Mouse (Mus musculus): Measurements from ENCODE around the gene Fdx1l. TPM values are rescaled to one million over a fixed set of nuclear protein-coding genes. Genes with fewer than 3 reads are reported as not detected.
"Not testable (repeated sequence)": the region's sequence is repeated elsewhere in the genome, so short reads cannot be mapped to it uniquely, and the experiment has no call there.

Gene Fdx1l
- polyA plus RNA-seq, 1 experiment from 2014 or later: 65.7 TPM

DNA sequence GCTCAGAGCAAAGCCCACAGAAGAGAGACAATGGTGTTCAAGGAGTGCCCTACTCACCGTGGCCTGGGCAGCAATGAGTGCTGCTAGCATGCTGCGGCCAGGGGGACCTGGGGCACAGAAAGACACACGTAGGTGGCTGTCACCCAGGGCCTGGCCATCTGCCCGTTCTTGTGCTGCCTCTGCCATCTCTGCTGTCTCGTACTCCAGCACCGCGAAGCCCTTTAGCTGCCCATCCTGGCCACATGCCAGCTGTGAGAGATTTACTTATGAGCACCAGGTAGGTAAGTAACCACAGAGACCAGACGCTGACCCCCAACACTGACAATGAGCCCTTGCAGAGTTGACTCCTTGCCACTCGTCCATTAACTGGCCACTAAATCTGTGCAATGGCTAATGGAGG, 7.7 kb upstream of the Fdx1l start:
- H3K4me3 ChIP-seq (ENCODE audit: low read length): no peak overlapping the region
- H3K4me1 ChIP-seq (ENCODE audit: insufficient read depth, low read length): no peaks in the 10 kb centered on the region
- H3K4me2 ChIP-seq (replicated peaks; ENCODE audit: low read depth, low read length): no peak overlapping the region
- no peak for ATAC-seq (ENCODE audit: low FRiP score, low TSS enrichment)
- H3K36me3 ChIP-seq (ENCODE audit: insufficient read depth, low read length): peaks cover 85% of the 10 kb centered on the region
- H3K9ac ChIP-seq (replicated peaks; ENCODE audit: low read length): no peak overlapping the region
- H3K27me3 ChIP-seq (ENCODE audit: insufficient read depth, low read length): no peaks in the 10 kb centered on the region
- H3K27ac ChIP-seq (ENCODE audit: low read length): no peak overlapping the region
- H3K9me3 ChIP-seq (ENCODE audit: low read length): no peaks in the 10 kb centered on the region
- 87% methylated on average over 9 of the region's 9 CpGs for WGBS

DNA sequence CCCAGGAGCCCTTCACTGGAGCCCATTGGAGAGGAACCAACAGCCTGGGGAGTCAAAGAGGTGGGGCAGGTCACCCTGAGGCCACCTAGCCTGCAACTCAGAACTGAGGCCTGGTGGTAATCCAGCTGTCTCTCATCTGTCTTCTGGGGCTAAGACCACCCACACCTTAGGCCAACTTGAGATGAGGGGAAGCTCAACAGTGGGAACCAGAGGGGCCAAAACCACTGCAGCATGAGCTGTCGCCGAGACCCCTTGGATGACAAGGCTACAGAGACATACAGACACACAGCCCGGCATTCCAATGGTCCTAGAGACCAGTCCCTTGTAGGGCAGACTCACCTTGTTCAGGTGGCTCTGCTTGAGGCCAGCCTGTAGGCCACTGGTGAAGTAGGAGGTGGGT, 2.2 kb upstream of the Fdx1l start:
- H3K27me3 ChIP-seq (ENCODE audit: insufficient read depth, low read length): no peaks in the 10 kb centered on the region
- 95% methylated on average over 3 of the region's 3 CpGs for WGBS
- no peak overlapping the region for H3K9ac ChIP-seq (replicated peaks; ENCODE audit: low read length)
- H3K4me3 ChIP-seq (ENCODE audit: low read length): no peak overlapping the region
- no peak overlapping the region for H3K4me2 ChIP-seq (replicated peaks; ENCODE audit: low read depth, low read length)
- H3K4me1 ChIP-seq (ENCODE audit: insufficient read depth, low read length): peaks cover 10% of the 10 kb centered on the region
- no peak overlapping the region for H3K27ac ChIP-seq (ENCODE audit: low read length)
- ATAC-seq (ENCODE audit: low FRiP score, low TSS enrichment): no peak
- peaks cover 57% of the 10 kb centered on the region for H3K36me3 ChIP-seq (ENCODE audit: insufficient read depth, low read length)
- no peaks in the 10 kb centered on the region for H3K9me3 ChIP-seq (ENCODE audit: low read length)

DNA sequence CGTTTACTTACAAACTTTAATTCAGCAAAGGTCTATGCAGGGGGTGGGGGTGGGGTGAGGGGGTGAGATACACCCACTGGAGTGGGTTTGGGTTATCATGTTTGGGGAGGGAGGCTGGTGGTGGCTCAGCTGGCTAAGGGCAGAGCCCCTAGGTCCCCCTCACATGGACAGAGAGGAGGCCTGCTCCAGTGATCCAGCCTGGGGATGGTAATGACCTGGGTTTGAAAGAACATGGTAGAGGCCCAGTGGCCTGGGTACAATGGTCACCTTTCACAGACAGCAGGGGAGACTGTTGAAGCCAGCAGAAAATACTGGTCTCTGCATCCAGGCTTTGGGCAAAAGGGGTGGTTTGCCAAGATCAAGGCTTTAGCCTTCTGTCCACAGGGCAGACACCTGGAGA, 759 bp upstream of the Fdx1l start:
- no peaks in the 10 kb centered on the region for H3K27me3 ChIP-seq (ENCODE audit: insufficient read depth, low read length)
- no peak for ATAC-seq (ENCODE audit: low FRiP score, low TSS enrichment)
- no peak overlapping the region for H3K27ac ChIP-seq (ENCODE audit: low read length)
- no peak overlapping the region for H3K4me3 ChIP-seq (ENCODE audit: low read length)
- H3K36me3 ChIP-seq (ENCODE audit: insufficient read depth, low read length): peaks cover 49% of the 10 kb centered on the region
- peaks cover 10% of the 10 kb centered on the region for H3K4me1 ChIP-seq (ENCODE audit: insufficient read depth, low read length)
- no peaks in the 10 kb centered on the region for H3K9me3 ChIP-seq (ENCODE audit: low read length)
- H3K4me2 ChIP-seq (replicated peaks; ENCODE audit: low read depth, low read length): no peak overlapping the region
- H3K9ac ChIP-seq (replicated peaks; ENCODE audit: low read length): no peak overlapping the region; the same call in 1 of the 2 replicates
- WGBS: 82% methylated on average over 1 of the region's 1 CpGs

GRCm38 (mm10) chr9:21072641-21073040, 773 bp downstream of the Fdx1l start:
- peak overlapping the region; percentile 76; the same call in 1 of the 2 replicates for H3K27ac ChIP-seq (ENCODE audit: low read length)
- H3K27me3 ChIP-seq (ENCODE audit: insufficient read depth, low read length): no peaks in the 10 kb centered on the region
- 0 out of 2 replicates have a peak, but pooled peaks have one; percentile 8 for ATAC-seq (ENCODE audit: low FRiP score, low TSS enrichment)
- peak overlapping the region; percentile 83 for H3K4me2 ChIP-seq (replicated peaks; ENCODE audit: low read depth, low read length)
- H3K9me3 ChIP-seq (ENCODE audit: low read length): no peaks in the 10 kb centered on the region
- peak overlapping the region; percentile 89 for H3K9ac ChIP-seq (replicated peaks; ENCODE audit: low read length)
- 7% methylated on average over 4 of the region's 4 CpGs for WGBS
- peaks cover 10% of the 10 kb centered on the region for H3K4me1 ChIP-seq (ENCODE audit: insufficient read depth, low read length)
- peak overlapping the region; percentile 87 for H3K4me3 ChIP-seq (ENCODE audit: low read length)
- peaks cover 39% of the 10 kb centered on the region for H3K36me3 ChIP-seq (ENCODE audit: insufficient read depth, low read length)

- Histone ChIP-seq H3K4me2 (replicated peaks; ENCODE audit: low read depth, low read length) (no peak within 1 kb of the TSS), H3K27me3 (ENCODE audit: insufficient read depth, low read length) (no peaks in the 10 kb centered on the region), H3K9me3 (ENCODE audit: low read length) (no peaks in the 10 kb centered on the region), H3K4me1 (ENCODE audit: insufficient read depth, low read length) (peaks cover 3% of the 10 kb centered on the region), H3K36me3 (ENCODE audit: insufficient read depth, low read length) (peaks cover 45% of the 10 kb centered on the region; the same call in 1 of the 2 replicates), H3K4me3 (ENCODE audit: low read length) (no peak within 1 kb of the TSS), H3K9ac (replicated peaks; ENCODE audit: low read length) (no peak within 1 kb of the TSS), H3K27ac (ENCODE audit: low read length) (no peak within 1 kb of the TSS)
- WGBS: 90% methylated on average over 27 of the region's 27 CpGs
- ATAC-seq (ENCODE audit: low FRiP score, low TSS enrichment): no peak
Measured at GRCm38 (mm10) chr9:21067006-21067684, 6.3 kb downstream of the Fdx1l start, which contains the start of gene Zglp1. Gene Zglp1 (minus strand): TSS chr9:21067093.

GRCm38 (mm10) chr9:21062928-21063327, 10.5 kb downstream of the Fdx1l start:
- Histone ChIP-seq H3K27me3 (ENCODE audit: insufficient read depth, low read length) (no peaks in the 10 kb centered on the region), H3K4me1 (ENCODE audit: insufficient read depth, low read length) (no peaks in the 10 kb centered on the region), H3K36me3 (ENCODE audit: insufficient read depth, low read length) (peaks cover 33% of the 10 kb centered on the region; the same call in 1 of the 2 replicates), H3K9me3 (ENCODE audit: low read length) (no peaks in the 10 kb centered on the region), H3K4me3 (ENCODE audit: low read length) (no peak overlapping the region), H3K27ac (ENCODE audit: low read length) (no peak overlapping the region), H3K9ac (replicated peaks; ENCODE audit: low read length) (no peak overlapping the region), H3K4me2 (replicated peaks; ENCODE audit: low read depth, low read length) (no peak overlapping the region)
- WGBS: 86% methylated on average over 2 of the region's 2 CpGs
- ATAC-seq (ENCODE audit: low FRiP score, low TSS enrichment): no peak

- H3K9me3 ChIP-seq (ENCODE audit: low read length): no peaks in the 10 kb centered on the region
- H3K27me3 ChIP-seq (ENCODE audit: insufficient read depth, low read length): no peaks in the 10 kb centered on the region
- H3K4me3 ChIP-seq (ENCODE audit: low read length): no peak overlapping the region
- 65% methylated on average over 10 of the region's 10 CpGs for WGBS
- no peaks in the 10 kb centered on the region for H3K4me1 ChIP-seq (ENCODE audit: insufficient read depth, low read length)
- no peak overlapping the region for H3K9ac ChIP-seq (replicated peaks; ENCODE audit: low read length)
- H3K4me2 ChIP-seq (replicated peaks; ENCODE audit: low read depth, low read length): no peak overlapping the region
- ATAC-seq (ENCODE audit: low FRiP score, low TSS enrichment): no peak
- no peak overlapping the region for H3K27ac ChIP-seq (ENCODE audit: low read length)
- H3K36me3 ChIP-seq (ENCODE audit: insufficient read depth, low read length): no peaks in the 10 kb centered on the region
Measured at GRCm38 (mm10) chr9:21051578-21051977, 21.8 kb downstream of the Fdx1l start.

DNA sequence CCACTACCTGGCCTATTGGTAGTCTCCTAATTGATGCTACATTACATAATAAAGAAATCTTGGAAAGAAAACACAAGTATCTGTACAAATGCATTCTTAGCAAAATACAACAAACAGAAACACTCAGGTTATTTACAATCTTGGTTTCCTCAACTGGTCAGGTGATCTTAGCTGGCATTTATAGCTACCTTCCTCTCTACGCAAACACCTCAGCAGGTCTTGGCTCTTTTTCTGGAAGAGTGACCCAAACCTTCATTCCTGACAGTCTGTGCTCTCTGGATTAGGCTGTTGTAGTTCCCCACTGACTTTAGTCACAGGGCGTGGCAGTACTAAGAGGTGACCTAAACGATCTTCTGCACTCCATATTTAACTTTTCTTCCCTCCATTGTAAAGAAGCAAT, 28.2 kb downstream of the Fdx1l start:
- ATAC-seq (ENCODE audit: low FRiP score, low TSS enrichment): no peak
- WGBS: 73% methylated on average over 3 of the region's 3 CpGs

DNA sequence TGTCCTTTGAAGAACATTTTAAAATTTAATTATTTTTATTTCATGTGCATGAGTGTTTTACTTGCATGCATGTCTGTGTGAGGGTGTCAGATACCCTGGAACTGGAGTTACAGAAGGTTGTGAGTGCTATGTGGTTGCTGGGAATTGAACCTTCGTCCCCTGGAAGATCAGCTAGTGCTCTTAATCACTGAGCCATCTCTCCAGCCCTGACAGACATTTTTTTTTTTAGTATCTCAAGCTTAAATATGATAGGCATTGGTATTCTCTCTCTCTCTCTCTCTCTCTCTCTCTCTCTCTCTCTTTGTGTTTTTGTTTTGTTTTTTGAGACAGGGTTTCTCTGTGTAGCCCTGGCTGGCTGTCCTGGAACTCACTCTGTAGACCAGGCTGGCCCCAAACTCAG, 28.6 kb downstream of the Fdx1l start:
- 37% methylated on average over 1 of the region's 1 CpGs for WGBS
- not testable (repeated sequence) for H3K4me2 ChIP-seq (replicated peaks; ENCODE audit: low read depth, low read length)

More for the DNA sequence above, 28.2 kb downstream of the Fdx1l start:
- Histone ChIP-seq H3K36me3 (ENCODE audit: insufficient read depth, low read length) (no peaks in the 10 kb centered on the region), H3K4me3 (ENCODE audit: low read length) (no peak overlapping the region), H3K27me3 (ENCODE audit: insufficient read depth, low read length) (no peaks in the 10 kb centered on the region), H3K9me3 (ENCODE audit: low read length) (no peaks in the 10 kb centered on the region), H3K4me1 (ENCODE audit: insufficient read depth, low read length) (0 out of 2 replicates have a peak, but pooled peaks cover 2% of the 10 kb centered on the region), H3K27ac (ENCODE audit: low read length) (no peak overlapping the region), H3K4me2 (replicated peaks; ENCODE audit: low read depth, low read length) (no peak overlapping the region), H3K9ac (replicated peaks; ENCODE audit: low read length) (no peak overlapping the region)

DNA sequence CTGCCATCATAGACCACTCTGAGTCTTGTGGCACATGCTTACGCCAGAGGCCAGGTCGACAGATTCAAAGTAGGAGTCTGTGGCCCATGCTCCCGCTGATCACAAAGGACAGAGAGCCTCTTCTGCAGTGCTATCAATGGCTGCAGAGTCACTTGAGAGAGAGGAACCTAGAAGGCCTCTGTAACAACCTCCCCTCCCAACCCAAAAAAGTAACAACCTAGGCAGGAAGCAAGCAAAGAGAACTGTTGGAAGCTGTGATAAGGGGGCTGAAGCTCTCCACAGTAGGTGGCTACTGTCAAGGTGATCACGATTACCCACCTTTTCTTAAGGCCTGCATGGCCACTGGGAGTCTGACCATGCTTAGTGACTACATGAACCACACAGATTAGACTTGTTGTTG, 29.9 kb downstream of the Fdx1l start:
- 87% methylated on average over 4 of the region's 4 CpGs for WGBS
- H3K4me3 ChIP-seq (ENCODE audit: low read length): no peak overlapping the region
- H3K4me2 ChIP-seq (replicated peaks; ENCODE audit: low read depth, low read length): no peak overlapping the region
- ATAC-seq (ENCODE audit: low FRiP score, low TSS enrichment): no peak
- no peaks in the 10 kb centered on the region for H3K36me3 ChIP-seq (ENCODE audit: insufficient read depth, low read length)
- peaks cover 12% of the 10 kb centered on the region for H3K27me3 ChIP-seq (ENCODE audit: insufficient read depth, low read length)
- H3K9me3 ChIP-seq (ENCODE audit: low read length): no peaks in the 10 kb centered on the region
- no peak overlapping the region for H3K9ac ChIP-seq (replicated peaks; ENCODE audit: low read length)
- no peak overlapping the region for H3K27ac ChIP-seq (ENCODE audit: low read length)
- H3K4me1 ChIP-seq (ENCODE audit: insufficient read depth, low read length): 0 out of 2 replicates have a peak, but pooled peaks cover 2% of the 10 kb centered on the region

More for the DNA sequence above, 28.6 kb downstream of the Fdx1l start:
- not testable (repeated sequence) for H3K9me3 ChIP-seq (ENCODE audit: low read length); H3K4me1 ChIP-seq (ENCODE audit: insufficient read depth, low read length); H3K9ac ChIP-seq (replicated peaks; ENCODE audit: low read length); H3K27ac ChIP-seq (ENCODE audit: low read length); H3K4me3 ChIP-seq (ENCODE audit: low read length); ATAC-seq (ENCODE audit: low FRiP score, low TSS enrichment); H3K27me3 ChIP-seq (ENCODE audit: insufficient read depth, low read length); H3K36me3 ChIP-seq (ENCODE audit: insufficient read depth, low read length)
